Mouse (Mus musculus): ENCODE measurements at regions not wholly inside any gene's neighbourhood (a gene's known extent, or its start where the extent isn't known, plus 50 kb on each side); places are given as distances from the start of the nearest gene placed in this dataset.

- no peak for DNase-seq (ENCODE audit: low read depth in 2 of 2, low spot score in 2 of 2)
Measured at GRCm38 (mm10) chr2:172770606-172771005, 169.5 kb downstream of the Bmp7 start.

DNA sequence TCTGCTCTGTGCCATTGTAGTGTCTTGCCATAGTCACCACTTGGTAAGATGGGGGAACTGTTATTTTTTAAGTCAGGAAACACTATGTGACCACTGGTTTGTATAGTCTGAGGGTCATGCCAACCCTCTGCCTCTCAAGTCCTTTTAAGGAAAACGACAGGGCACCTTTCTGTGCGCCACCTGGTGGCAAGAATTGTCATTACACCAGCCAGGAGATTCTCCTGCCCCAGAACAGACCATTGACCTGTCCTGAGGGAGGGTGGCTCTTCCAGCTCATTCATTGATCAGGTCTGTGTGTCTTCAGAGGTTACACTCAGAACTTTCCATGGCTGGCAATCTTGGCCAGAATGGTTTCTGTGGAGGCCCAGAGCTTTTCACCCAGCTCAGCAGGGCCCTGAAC is 166.9 kb downstream of the Bmp7 start:
- peak; percentile 36 to 38 for DNase-seq (ENCODE audit: low read depth in 2 of 2, low spot score in 2 of 2)

DNA sequence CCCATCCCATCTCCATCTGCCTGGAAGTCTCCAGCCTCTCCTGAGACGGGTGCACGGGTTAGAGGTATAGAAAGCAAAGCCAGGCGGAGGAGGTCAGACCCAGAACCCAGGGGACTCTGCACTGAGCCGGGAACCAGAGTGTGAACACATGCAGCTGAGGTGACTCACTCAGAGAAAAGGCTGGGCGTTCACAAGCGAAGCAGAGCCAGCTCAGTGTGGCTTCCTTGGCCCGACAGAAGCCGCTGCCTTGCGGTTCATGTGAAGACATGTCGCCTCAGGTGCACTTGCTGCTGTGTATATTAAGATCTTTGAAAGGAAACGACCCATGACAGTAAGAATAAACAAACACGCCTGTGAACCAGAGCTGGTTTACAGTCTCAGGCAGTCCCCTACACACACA is 163.6 kb downstream of the Bmp7 start:
- no peak for DNase-seq (ENCODE audit: low read depth in 2 of 2, low spot score in 2 of 2)

- no peak for DNase-seq (ENCODE audit: low read depth in 2 of 2, low spot score in 2 of 2)
Measured at GRCm38 (mm10) chr2:172777774-172778173, 162.3 kb downstream of the Bmp7 start.

DNA sequence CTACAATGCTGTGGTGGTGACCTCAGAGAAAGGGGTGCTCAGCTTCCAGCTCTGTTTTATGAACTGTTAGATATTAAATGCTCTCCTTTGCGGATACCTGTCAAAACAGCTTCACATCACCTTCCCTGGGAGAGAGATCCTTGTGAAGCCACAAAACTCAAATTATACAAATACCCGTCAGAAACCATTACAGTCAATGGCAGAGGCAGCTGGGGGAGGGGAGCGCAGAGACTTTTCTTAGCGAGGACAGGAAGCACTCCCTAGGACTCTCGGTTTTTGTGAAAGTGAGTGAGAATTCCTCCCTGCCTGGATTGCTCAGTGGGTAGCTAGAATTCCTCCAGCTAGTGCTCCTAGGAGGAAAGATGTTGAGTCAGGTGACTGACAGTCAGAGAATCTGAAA is 161.0 kb downstream of the Bmp7 start:
- no peak for DNase-seq (ENCODE audit: low read depth in 2 of 2, low spot score in 2 of 2)

GRCm38 (mm10) chr2:172782686-172783085 is 157.4 kb downstream of the Bmp7 start:
- DNase-seq (ENCODE audit: low read depth in 2 of 2, low spot score in 2 of 2): no peak

DNA sequence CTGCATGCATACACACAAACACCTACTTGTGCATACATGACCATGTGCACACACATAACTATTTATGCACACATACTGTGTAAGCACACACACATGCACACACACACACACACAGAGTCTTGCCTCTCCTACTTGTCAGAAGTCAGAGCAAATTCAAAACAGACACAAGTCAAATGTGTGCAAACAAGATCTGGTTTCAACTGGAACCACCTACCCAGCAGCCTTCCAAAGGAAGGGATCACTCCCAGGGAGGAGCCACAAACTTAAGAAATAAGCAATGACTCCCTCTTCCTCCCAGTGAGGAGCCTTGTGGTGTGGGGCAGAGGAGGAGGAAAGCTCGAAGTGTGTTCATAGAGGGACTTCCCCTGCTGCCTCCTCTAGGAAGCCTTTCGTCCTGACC is 153.8 kb downstream of the Bmp7 start:
- no peak for DNase-seq (ENCODE audit: low read depth in 2 of 2, low spot score in 2 of 2)

DNA sequence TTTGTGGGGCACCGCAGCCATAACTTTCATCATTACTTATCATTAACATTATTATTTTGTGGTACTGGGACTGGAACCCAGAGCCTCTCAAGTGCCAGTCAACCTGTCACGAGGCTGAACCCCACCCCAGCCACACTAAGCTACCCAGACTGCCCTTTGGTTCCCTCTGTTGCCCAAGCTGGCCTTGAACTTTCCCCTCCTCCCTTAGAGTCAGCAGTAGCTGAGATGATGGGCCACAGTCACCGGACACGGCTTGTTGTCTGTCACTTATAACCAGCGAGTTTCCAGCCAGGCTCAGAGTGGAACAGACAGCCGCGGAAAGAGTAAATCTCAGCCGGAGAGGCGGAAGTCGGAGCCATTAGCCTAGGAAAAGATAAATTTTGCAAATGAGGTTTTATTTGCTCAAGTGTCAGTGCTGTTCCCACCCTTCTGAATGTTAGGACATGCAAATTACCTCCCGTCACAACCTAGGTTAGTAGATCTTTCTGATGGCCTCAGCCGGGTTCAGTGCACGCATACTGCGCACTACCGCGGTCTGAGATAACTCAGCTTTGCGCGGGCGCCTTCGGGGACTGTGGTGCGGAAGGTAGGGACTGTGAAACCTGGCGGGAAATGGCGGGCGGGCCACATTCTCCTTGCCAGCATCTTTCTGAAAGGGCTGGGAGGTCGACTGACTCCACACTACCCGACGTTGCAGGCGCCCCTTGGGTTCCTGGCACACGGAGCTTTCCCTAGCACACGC is 152.7 kb downstream of the Bmp7 start:
- DNase-seq (ENCODE audit: low read depth in 2 of 2, low spot score in 2 of 2): no peak

DNA sequence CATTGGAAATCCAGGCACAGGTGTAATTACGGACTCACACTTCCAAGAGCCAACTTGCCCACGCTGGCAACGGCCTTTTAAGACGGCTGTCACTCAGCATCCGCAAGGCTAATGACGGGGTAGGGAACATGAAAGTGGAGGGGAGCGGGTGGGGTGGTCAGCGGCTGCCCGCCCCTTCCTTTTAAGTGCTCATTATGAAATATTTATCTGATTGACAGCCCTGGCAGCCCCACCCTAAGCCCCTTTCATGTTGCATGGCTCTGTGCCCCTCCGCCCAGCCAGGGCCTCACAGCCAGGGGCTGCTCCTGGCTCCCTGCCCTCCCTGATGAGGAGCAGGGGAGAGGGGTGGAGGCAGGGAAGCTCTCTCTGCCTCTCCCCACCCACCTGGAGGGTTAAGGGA is 150.9 kb downstream of the Bmp7 start:
- DNase-seq (ENCODE audit: low read depth in 2 of 2, low spot score in 2 of 2): no peak

DNA sequence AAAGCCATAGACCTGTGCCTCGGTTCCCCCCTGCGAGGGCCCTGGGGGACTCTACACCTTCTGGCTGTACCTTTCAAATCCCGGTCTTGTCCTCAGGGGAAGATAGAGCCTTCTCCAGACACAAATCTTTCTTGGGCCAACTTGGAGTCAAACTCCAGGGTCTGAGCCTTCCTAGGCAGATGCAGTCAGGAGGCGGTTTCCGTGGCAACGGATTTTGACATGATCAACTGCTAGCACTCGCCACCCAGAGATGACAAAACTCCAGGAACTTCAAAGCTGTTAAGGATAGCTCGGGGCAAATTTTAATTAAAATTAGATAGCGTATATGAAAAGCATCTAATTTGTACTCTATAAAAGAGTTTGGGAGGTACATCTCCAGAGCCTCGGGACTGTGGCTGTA is 147.6 kb downstream of the Bmp7 start:
- no peak for DNase-seq (ENCODE audit: low read depth in 2 of 2, low spot score in 2 of 2)

- no peak for DNase-seq (ENCODE audit: low read depth in 2 of 2, low spot score in 2 of 2)
Measured at GRCm38 (mm10) chr2:172793991-172794390, 146.1 kb downstream of the Bmp7 start.

- DNase-seq (ENCODE audit: low read depth in 2 of 2, low spot score in 2 of 2): no peak
Measured at GRCm38 (mm10) chr2:172794771-172795170, 145.3 kb downstream of the Bmp7 start.

GRCm38 (mm10) chr2:172796104-172796503 is 144.0 kb downstream of the Bmp7 start:
- DNase-seq (ENCODE audit: low read depth in 2 of 2, low spot score in 2 of 2): no peak

DNA sequence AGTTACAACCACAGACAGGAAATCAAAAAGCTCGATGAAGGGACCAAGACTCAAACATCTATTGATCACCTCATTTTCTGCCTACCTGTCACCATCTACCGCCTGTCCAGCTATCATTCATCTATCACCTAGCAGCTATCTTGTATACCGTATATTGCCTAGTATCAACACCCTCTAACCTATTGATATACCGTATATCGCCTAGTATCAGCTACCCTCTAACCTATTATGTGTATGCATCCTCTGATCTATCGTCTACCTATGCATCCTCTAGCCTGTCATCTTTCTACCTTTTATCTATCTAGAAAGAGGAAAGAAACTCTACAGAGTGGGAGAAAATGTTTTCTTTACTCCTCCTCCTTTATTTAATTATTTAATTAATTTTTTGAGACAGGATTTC is 143.2 kb downstream of the Bmp7 start:
- no peak for DNase-seq (ENCODE audit: low read depth in 2 of 2, low spot score in 2 of 2)

DNA sequence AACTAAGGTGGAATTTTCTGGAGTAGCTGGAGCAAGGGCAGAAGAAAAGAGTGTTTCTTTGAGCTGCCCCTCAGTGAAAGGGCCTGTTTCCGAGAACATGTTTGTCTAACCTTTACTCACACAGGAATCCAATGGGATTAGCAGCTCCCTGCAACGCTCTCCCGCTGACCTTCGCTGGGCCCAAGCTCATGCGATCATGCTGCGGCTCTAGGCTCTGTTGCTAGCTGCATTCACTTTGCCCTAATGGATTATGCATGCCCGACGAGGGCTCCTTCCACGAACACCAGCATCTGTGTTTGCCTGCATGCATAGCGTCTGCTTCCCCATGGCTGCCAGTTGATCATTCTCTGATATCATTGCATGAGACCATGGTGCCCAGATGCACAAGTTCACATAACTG is 140.2 kb downstream of the Bmp7 start:
- DNase-seq (ENCODE audit: low read depth in 2 of 2, low spot score in 2 of 2): no peak

GRCm38 (mm10) chr2:172800801-172801200 is 139.3 kb downstream of the Bmp7 start:
- no peak for DNase-seq (ENCODE audit: low read depth in 2 of 2, low spot score in 2 of 2)

GRCm38 (mm10) chr2:172801804-172802203 is 138.3 kb downstream of the Bmp7 start:
- no peak for DNase-seq (ENCODE audit: low read depth in 2 of 2, low spot score in 2 of 2)

DNA sequence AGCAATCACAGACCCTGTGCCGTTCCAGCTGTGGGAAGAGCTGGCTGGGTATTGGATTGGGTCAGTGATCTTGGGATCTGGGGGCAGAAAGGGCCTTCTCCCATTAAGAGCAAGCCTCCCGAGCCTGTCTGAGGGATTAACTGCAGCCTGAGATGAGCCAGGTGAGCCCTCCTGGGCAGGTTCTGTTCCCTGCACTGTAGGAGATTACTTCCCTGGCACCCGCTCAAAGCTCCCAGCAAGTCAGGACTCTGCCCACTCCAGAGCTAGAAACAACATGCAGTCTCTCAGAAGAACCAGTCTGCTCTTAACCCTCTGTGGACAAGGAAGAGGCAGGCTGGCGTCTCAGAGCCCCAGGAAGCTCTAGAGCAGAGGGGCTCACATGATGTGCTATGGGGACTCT is 132.7 kb downstream of the Bmp7 start:
- DNase-seq (ENCODE audit: low read depth in 2 of 2, low spot score in 2 of 2): no peak

DNA sequence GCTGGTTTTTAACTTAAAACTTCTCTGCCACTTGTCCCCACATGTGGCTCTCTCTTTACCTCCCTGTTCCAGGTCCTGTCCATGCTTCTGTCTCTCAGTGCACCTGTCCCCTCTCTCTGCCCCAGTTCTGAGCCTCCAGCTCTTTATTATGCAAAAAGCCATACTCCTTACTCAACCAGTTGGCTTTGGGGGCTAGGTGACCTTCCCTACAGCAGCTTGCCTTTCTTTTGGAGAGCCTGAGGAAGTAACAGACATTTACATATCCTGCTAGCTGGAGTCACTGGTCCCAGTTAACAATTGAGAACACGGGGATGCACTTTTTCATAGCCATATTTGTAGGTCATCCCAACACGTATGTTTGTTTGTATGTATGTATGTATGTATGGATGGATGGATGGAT is 130.8 kb downstream of the Bmp7 start:
- no peak for DNase-seq (ENCODE audit: low read depth in 2 of 2, low spot score in 2 of 2)

GRCm38 (mm10) chr2:172813319-172813718 is 126.8 kb downstream of the Bmp7 start:
- DNase-seq (ENCODE audit: low read depth in 2 of 2, low spot score in 2 of 2): no peak

DNA sequence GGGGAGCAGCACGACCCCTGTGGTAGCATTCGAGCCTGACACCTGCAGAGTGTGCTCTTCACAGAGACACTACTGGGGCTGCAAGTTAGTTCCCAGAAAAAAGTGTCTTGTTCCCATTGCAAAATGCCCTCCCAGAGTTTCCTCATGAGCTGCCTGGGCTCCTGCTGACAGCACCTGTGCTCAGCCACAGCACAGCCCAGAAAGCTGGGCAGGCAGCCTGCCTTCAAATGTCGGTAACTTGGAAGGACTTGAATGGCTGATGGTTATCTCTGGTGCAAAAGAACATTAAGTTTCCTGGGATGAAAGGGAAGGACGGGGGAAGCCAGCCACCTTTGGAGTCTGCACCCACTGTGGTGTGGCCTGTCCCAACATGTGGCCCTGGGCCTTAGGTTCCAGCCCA is 126.2 kb downstream of the Bmp7 start:
- DNase-seq (ENCODE audit: low read depth in 2 of 2, low spot score in 2 of 2): no peak

DNA sequence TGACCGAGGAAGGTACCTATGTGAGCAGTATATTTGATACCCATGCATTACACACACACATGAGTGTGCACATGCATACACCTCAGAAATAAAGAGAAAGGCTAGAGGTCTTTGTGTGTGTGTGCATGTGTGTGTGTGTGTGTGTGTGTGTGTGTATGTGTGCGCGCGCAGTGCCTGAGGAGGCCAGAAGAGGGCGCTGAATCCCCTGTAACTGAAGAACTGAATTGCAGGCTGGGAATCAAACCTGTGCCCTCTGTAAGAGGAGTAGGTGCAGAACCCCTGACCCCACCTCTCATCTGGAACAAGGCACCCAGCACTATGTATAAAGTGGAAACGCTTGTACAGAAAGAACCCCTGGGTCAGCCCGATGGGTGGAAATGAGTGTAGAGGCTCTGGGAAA is 125.0 kb downstream of the Bmp7 start:
- DNase-seq (ENCODE audit: low read depth in 2 of 2, low spot score in 2 of 2): no peak

DNA sequence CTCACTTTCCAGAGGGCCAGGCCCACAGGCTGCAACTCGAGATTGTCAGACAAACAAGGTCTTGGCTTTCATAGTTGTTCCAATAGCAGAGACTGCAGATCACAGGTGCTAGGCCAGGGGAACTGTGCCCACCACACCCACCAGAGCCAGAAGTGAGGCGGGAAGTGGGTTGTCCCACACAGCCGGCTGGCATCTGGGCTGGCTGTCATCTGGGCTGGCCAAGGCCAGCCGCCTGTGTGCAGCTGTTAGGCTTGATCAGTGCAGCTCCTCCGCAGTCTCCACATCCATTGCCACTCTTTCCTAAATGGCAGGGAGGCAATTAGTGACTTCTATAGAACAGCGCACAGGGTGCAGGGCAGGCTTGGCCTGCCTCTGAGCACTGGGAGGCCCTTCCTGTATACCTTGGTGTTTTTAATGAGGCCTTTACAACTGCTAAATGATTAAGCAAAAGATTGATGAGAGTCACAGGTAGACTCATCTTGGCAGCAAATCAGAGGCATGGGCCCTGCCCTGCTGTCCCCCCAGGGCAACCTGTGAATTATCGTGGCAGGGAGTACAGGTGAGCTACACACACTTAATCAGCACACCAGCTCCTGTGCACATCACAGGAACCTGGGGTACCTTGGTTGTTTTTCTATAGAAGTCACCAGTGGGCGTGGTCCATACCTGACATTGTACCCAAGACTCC is 122.9 kb downstream of the Bmp7 start:
- DNase-seq (ENCODE audit: low read depth in 2 of 2, low spot score in 2 of 2): no peak

Measured in CD8-positive naive resting alpha-beta T cell, adult 2 months (primary cell).